Mouse (Mus musculus) spleen, adult 2 months (tissue): ENCODE data around the gene Maml3.

Experiments used
- CTCF ChIP-seq: fragments of 200-500 bp; IDR thresholded peaks from 2 replicates; pipeline ENCODE4 v1.5.1; 2011; ENCODE audit warnings: mild to moderate bottlenecking, inconsistent platforms; ENCODE audit not compliant: insufficient read depth, insufficient read length, insufficient replicate concordance; ENCODE audit errors: extremely low read depth
- POLR2A ChIP-seq: fragments of 200-500 bp; IDR thresholded peaks from 2 replicates; pipeline ENCODE4 v1.6.1; 2011; ENCODE audit warnings: low read depth, low read length, inconsistent platforms

DNA sequence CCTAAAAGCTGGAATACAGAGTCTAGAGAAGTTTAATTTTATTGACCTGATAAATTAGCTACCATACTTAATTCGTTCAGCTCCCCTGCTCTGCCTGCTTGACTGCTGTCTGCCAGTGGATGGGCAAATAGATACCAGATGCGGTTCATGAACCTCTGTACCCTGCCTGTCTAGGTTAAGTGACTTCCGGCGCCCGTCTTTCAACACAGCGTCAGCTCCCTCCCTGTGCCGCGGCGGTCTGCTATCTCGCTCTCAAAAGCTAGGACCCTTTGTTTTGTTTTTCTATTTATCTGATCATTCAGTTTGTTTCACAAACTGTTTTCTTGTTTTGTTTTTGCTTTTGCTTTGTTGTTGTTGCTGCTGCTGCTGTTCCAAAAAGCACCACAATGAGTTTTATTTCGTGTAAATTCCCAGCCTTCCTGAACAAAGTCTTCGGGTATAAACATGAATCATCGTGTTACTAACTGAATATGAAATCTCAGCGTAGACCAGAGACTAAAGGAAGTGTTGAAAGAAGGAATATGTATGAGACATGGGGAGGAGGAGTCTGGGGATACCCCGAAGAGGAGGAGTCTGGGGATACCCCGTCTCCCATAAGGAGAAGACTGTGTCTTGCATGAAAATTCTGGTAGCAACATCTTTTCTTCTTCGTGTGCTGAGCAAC, 87.3 kb downstream of the Maml3 start:
- TF ChIP-seq CTCF: no peak
- TF ChIP-seq POLR2A: no peak
